ENCODE assay signal across 21 mouse cellular contexts in the genomic region with DNA sequence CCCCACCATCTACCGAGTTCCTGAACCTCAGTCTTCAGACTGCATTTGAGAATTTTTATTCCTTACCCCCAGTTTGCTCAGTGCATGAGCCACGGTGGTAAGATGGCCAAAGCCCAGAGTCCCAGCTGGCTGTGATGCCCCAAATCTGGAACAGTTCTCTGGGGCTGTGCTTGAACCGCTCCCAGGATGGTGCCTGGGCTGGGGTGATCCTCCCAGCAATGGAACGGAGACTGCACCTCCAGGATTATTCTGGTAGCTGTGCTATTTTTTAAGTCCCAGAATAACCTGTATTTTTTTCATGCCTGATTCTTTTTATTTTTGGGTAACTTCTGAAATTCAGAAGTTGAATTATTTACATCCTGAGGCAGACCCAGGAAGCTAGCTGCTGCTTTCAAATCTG. TPM values are rescaled to one million over a fixed set of nuclear protein-coding genes. Genes with fewer than 3 reads are reported as not detected.
DNase-seq lines count a peak whose midpoint lies in the region; TF ChIP-seq lines count a peak whose summit lies in the region.
"Had no signal": no experiment of that assay in that cellular context is flagged by ENCODE, and none has a peak within 500 bp of the region (broad histone marks: within the 10 kb centered on the region; RNA-seq: fewer than 3 reads in every experiment).

No protein-coding gene starts in this region.

- no peak overlapping the region for H3K4me3 ChIP-seq in layer of hippocampus, adult 2 months
- no peak overlapping the region for H3K4me3 ChIP-seq in cortical plate, adult 2 months (ENCODE audit: insufficient read depth, low read length)
- H3K4me3 ChIP-seq: embryonic facial prominence, embryonic 10.5 days; embryonic facial prominence, embryonic 12.5 days; forebrain, embryonic 13.5 days; forebrain, embryonic 15.5 days had no signal

- peaks cover 7% of the 10 kb centered on the region for H3K4me1 ChIP-seq in cortical plate, adult 2 months (ENCODE audit: control insufficient read depth, insufficient read depth, low read length)
- H3K4me1 ChIP-seq: embryonic facial prominence, embryonic 10.5 days; embryonic facial prominence, embryonic 12.5 days; forebrain, embryonic 13.5 days had no signal

- TF ChIP-seq POLR2A in cortical plate, adult 2 months (IDR thresholded peaks at IDR 0.05; ENCODE audit: extremely low read depth, insufficient read depth, low read length): no peak

- 0 out of 2 replicates have a peak overlapping the region, but pooled peaks have one; percentile 62 for H3K27ac ChIP-seq in layer of hippocampus, adult 2 months
- peak overlapping the region; percentile 28; the same call in 1 of the 2 replicates for H3K27ac ChIP-seq in cortical plate, adult 2 months (ENCODE audit: insufficient read depth, low read length)
- H3K27ac ChIP-seq: embryonic facial prominence, embryonic 10.5 days; embryonic facial prominence, embryonic 12.5 days; forebrain, embryonic 13.5 days; forebrain, embryonic 15.5 days had no signal

- TF ChIP-seq CTCF in layer of hippocampus, adult 2 months (conservative IDR thresholded peaks at IDR 0.05): no peak
- no peak for TF ChIP-seq CTCF in cortical plate, adult 2 months (IDR thresholded peaks at IDR 0.05; ENCODE audit: extremely low read depth, insufficient read depth, low read length)

- no peak for DNase-seq in layer of hippocampus, adult 2 months (ENCODE audit: low spot score in 2 of 2)
- DNase-seq in layer of hippocampus, adult 11-12 months (ENCODE audit: low spot score): no peak
- DNase-seq in brain, adult 2 months (ENCODE audit: low read depth, low spot score): peak; percentile 38
- DNase-seq in thymus, postnatal 0 days (ENCODE audit: low spot score): no peak
- no peak for DNase-seq in adrenal gland, postnatal 4 days (ENCODE audit: low spot score in 2 of 2)
- DNase-seq: adrenal gland, adult 2 months; adrenal gland, postnatal 10 days; adrenal gland, postnatal 25 days; cerebellum, adult 11 months; cerebellum, adult 18-20 months; cerebellum, adult 8-10 months; cerebellum, adult 9-11 months; cerebellum, postnatal 14 days; cerebellum, postnatal 36 days; forebrain, postnatal 0 days had no signal

RNA-seq across cellular contexts. Expression of a gene that starts 35.1 kb away (rescaled TPM):
- 100 to 1,000 TPM in 1 of 2 experiments, 10 to 100 TPM in 1; 98.3 to 111 TPM for total RNA-seq in layer of hippocampus, adult 2 months (2021)
- polyA plus RNA-seq in cortical plate, adult 2 months (2012; rRNA removed): 107 and 110 TPM in 2 replicates
- polyA plus RNA-seq in thymus, postnatal 0 days (2015; fragmentation: Nextera tagmentation; extraction: Ambion mirVana): 0.46 and 0.53 TPM in 2 replicates
- total RNA-seq in adrenal gland, postnatal 4 days (2021): under 1 TPM; 0.76 to 0.85 TPM
- total RNA-seq: common myeloid progenitor, adult 5-6 weeks had no signal

Comparison
In these comparisons a context has a peak if more than half of its experiments do, and no peak if none do; other contexts are left out.
1. RNA of a gene that starts 35.1 kb away (total RNA-seq): 98.3 to 111 TPM in layer of hippocampus, adult 2 months; 0.76 to 0.85 TPM in adrenal gland, postnatal 4 days; every median in the first group is over 10 times any median in the second.